Mouse (Mus musculus) liver, embryonic 12.5 days (tissue): Measurements from ENCODE around the gene Cuta. TPM values are rescaled to one million over a fixed set of nuclear protein-coding genes. Genes with fewer than 3 reads are reported as not detected.

ENCODE experiments used
- ATAC-seq: fragments of 200-750 bp; cut with Nextera tagmentation; 2 replicates; pipeline ENCODE4 v1.8.0; 2017; ENCODE audit warnings: moderate number of reproducible peaks, mild to moderate bottlenecking, moderate library complexity
- H3K27ac ChIP-seq: fragments of 300-500 bp; sonication (generic); 2 replicates; pipeline ENCODE4 v1.5.1; 2016; ENCODE audit warnings: mild to moderate bottlenecking
- H3K27me3 ChIP-seq: fragments of 300-500 bp; sonication (generic); replicated peaks from 2 replicates; pipeline ENCODE4 v1.6.1; 2016; ENCODE audit warnings: mild to moderate bottlenecking, moderate library complexity
- H3K36me3 ChIP-seq: fragments of 300-500 bp; sonication (generic); 2 replicates; pipeline ENCODE4 v1.6.1; 2016; ENCODE audit warnings: mild to moderate bottlenecking, moderate library complexity
- H3K4me1 ChIP-seq: fragments of 300-500 bp; sonication (generic); 2 replicates; pipeline ENCODE4 v1.6.1; 2016
- H3K4me2 ChIP-seq: fragments of 300-500 bp; sonication (generic); 2 replicates; pipeline ENCODE4 v1.6.1; 2016; ENCODE audit warnings: mild to moderate bottlenecking, moderate library complexity
- H3K4me3 ChIP-seq: fragments of 300-500 bp; sonication (generic); 2 replicates; pipeline ENCODE4 v1.5.1; 2016; ENCODE audit warnings: mild to moderate bottlenecking, moderate library complexity
- H3K9ac ChIP-seq: fragments of 300-500 bp; sonication (generic); 2 replicates; pipeline ENCODE4 v1.6.1; 2016; ENCODE audit warnings: mild to moderate bottlenecking, moderate library complexity
- H3K9me3 ChIP-seq: fragments of 300-500 bp; sonication (generic); replicated peaks from 2 replicates; pipeline ENCODE4 v1.6.1; 2016; ENCODE audit warnings: mild to moderate bottlenecking, moderate library complexity
- WGBS: fragments of 180-500 bp; shearing (Covaris S2); methylation state at CpG from one replicate; pipeline ENCODE4 v1.1.7; 2016; ENCODE audit not compliant: insufficient replicate concordance; 5-methylcytosine and 5-hydroxymethylcytosine counted together
- microRNA-seq: library from miRNA; unstranded; fragments of <30 nt; microRNA quantifications from one replicate; pipeline ENCODE4, GENCODE M21; 2017
- polyA plus RNA-seq: library from polyadenylated mRNA; unstranded; fragments of >200 nt; fragmentation: Nextera tagmentation; extraction: Ambion mirVana; gene quantifications from 2 replicates; pipeline ENCODE4 v1.2.1, GENCODE M21; 2016

The Cuta gene
- polyA plus RNA-seq, 1 experiment from 2014 or later: 129 TPM

DNA sequence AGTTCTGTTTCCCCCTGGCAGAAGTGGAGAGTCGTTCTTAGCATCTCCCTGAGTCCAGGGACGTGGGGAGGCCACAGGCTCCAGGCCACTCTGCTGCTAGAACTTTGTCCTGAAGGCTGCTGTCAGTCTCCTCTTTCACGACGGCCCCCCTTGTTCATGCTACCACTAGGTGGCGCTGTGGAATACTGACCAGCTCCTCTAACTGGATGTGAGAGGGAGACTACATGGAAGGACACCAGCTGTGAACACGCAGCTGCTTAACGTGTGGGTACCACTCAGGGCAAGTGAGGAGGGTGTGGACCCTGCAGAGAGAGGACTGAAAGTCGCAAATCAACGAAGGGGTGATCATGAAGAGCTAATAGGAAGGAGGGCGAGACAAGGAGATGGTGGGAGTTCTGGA is 43.8 kb downstream of the Cuta start:
- Histone ChIP-seq H3K27me3 (peaks cover 38% of the 10 kb centered on the region), H3K9me3 (no peaks in the 10 kb centered on the region), H3K36me3 (no peaks in the 10 kb centered on the region), H3K9ac (no peak overlapping the region), H3K4me1 (peaks cover 4% of the 10 kb centered on the region; the same call in 1 of the 2 replicates), H3K4me2 (no peak overlapping the region), H3K4me3 (no peak overlapping the region), H3K27ac (no peak overlapping the region)
- no peak; the same call in 1 of the 2 replicates for ATAC-seq
- 12% methylated on average over 10 of the region's 10 CpGs for WGBS

DNA sequence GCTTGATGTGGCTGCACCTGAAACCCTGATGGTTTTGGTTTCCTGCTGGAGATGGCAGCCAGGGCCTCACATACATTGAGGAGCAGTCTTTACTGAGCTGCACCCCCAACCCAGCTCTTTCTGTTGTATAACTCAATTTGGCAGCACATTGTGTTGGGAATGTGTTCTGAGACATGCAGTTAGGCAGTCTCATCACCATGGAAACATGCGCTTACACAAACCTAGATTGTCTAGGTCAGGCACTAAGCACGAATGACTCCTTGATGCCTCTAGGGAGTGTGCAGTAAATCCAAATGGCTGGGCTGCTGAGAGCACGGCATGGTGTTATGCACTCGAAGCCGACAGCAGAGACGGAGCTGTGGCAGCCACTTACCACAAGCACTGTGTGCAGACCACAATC is 45.0 kb downstream of the Cuta start:
- H3K27me3 ChIP-seq: peaks cover 34% of the 10 kb centered on the region
- no peaks in the 10 kb centered on the region for H3K9me3 ChIP-seq
- no peak overlapping the region for H3K9ac ChIP-seq
- H3K4me2 ChIP-seq: no peak overlapping the region
- no peak overlapping the region for H3K4me3 ChIP-seq
- 81% methylated on average over 6 of the region's 6 CpGs for WGBS
- no peaks in the 10 kb centered on the region for H3K36me3 ChIP-seq
- ATAC-seq: no peak
- no peak overlapping the region for H3K27ac ChIP-seq
- peaks cover 4% of the 10 kb centered on the region; the same call in 1 of the 2 replicates for H3K4me1 ChIP-seq

DNA sequence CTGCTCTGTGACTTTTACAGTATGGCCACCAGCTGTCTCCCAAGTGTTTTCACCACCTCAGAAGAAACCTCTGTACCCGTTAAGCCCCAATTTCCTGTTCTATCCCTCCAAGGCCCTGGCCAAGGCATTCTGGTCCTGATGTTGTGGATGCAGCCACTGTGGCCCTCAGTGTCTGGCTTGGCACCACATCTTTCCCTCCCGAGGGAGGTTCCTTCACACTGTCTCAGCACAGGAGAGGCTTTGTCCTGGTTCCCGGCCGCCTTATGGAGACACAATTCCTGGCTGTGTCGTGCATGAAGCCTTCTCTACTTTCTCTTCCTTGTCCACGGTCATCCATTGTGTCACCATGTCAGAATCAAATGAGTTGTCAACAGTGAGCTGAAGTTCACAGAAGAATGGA is 45.9 kb downstream of the Cuta start:
- no peak overlapping the region for H3K27ac ChIP-seq
- no peaks in the 10 kb centered on the region for H3K9me3 ChIP-seq
- H3K27me3 ChIP-seq: peaks cover 34% of the 10 kb centered on the region
- peaks cover 4% of the 10 kb centered on the region; the same call in 1 of the 2 replicates for H3K4me1 ChIP-seq
- ATAC-seq: no peak
- no peaks in the 10 kb centered on the region for H3K36me3 ChIP-seq
- 54% methylated on average over 6 of the region's 6 CpGs for WGBS
- no peak overlapping the region for H3K4me2 ChIP-seq
- H3K4me3 ChIP-seq: no peak overlapping the region
- no peak overlapping the region for H3K9ac ChIP-seq

DNA sequence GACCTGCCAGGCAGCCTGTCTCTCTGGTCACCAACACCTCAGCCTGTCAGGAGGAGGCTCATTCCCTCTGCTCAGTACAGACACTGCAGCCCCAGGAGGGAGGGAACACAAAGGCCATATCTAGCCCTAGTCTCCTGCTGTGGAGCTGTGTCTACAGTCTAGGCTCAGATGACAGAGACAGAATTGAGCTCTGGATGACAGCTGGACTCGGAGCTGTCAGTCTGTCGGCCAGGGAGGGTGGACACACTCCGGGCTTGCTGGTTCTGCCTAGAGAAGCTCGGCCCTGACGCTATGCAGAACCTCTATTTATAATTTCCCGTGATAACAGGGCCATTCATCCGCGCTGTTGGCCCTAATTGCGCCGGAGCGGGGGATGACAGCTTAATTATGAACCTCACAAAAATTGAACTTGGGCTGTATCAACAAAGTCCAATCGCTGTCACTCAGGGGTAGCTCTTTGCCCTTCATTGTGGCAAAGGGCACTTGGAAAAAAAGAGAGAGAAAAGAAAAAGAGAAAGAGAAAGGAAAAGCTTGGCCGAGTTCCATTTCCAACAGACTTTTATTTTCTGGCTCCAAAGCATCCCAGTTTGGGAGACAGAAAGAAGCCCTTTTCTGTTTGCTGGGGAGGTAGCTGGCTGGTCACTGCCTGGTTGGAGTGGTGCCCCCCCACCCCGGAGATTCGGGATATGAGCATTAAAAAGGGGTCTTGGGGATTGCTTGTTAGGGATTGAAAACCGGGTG is 46.6 kb downstream of the Cuta start:
- H3K4me3 ChIP-seq: no peak overlapping the region
- H3K27ac ChIP-seq: no peak overlapping the region
- H3K9me3 ChIP-seq: no peaks in the 10 kb centered on the region
- H3K27me3 ChIP-seq: peaks cover 34% of the 10 kb centered on the region
- no peak overlapping the region for H3K4me2 ChIP-seq
- peaks cover 4% of the 10 kb centered on the region; the same call in 1 of the 2 replicates for H3K4me1 ChIP-seq
- no peaks in the 10 kb centered on the region for H3K36me3 ChIP-seq
- no peak for ATAC-seq
- H3K9ac ChIP-seq: no peak overlapping the region
- 58% methylated on average over 16 of the region's 16 CpGs for WGBS

DNA sequence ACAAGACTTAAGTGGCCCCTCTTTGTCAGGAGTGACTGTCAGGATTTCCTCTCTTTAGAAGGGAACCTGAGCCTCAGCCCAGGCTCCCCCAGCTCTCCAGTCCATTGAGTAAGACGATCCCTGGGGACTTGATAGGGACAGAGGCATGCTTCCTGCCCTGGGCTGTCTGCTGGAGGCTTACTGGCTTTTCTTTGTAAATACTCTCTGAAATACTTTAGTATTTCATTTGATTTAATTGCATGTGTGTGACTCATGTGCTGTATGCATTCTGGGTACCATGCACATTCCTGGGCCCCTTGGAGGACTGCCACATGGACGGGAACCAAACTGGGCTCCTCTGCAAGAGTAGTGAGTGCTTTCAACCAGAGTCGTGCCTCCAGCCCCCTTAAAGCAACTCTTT is 51.4 kb downstream of the Cuta start:
- H3K4me1 ChIP-seq: peaks cover 31% of the 10 kb centered on the region

DNA sequence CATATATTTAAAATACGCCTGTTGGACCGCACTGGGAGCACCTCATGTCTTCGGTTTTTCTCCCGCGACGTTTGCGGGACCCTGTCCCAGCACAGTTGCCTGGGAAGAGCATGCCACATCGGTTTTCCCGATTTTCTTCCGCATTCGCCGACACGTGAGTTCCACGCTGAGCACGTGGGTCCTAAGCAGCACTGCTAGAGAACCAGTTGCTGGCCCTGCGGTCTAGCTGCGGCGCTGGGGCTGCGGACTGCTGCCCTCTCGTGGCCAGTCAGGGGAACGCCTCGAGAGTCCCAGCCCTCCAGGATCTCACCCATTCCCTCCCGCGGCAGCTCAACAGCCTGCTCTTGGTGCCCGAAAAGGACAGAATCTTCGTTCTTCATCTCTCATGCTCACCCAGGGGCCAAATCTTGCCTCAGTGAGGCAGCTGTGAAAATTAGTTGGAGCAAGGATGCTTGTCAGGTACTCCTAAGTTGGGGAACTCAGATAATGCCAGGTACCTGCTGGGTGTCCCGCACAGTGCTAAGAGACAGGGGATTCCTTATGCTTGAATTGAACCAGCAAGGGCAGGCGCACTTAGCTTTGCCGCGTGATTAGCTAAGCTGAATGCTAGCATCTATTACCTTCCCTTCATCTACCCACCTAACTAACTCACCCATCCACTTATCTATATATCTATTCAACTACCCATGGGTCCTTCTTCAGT is 53.2 kb downstream of the Cuta start:
- Histone ChIP-seq H3K4me3 (peak overlapping the region; percentile 59), H3K27me3 (peaks cover 6% of the 10 kb centered on the region; the same call in 1 of the 2 replicates), H3K9ac (peak overlapping the region; percentile 66), H3K9me3 (no peaks in the 10 kb centered on the region), H3K36me3 (peaks cover 10% of the 10 kb centered on the region), H3K27ac (no peak overlapping the region), H3K4me2 (peak overlapping the region; percentile 79), H3K4me1 (peaks cover 27% of the 10 kb centered on the region)
- peak; percentile 78 for ATAC-seq
- 7% methylated on average over 30 of the region's 30 CpGs for WGBS

More for the DNA sequence above, 51.4 kb downstream of the Cuta start:
- no peak overlapping the region for H3K4me2 ChIP-seq
- H3K9ac ChIP-seq: no peak overlapping the region
- peaks cover 14% of the 10 kb centered on the region for H3K27me3 ChIP-seq
- no peak overlapping the region for H3K27ac ChIP-seq
- H3K4me3 ChIP-seq: no peak overlapping the region
- H3K36me3 ChIP-seq: no peaks in the 10 kb centered on the region
- 35% methylated on average over 3 of the region's 3 CpGs for WGBS
- H3K9me3 ChIP-seq: no peaks in the 10 kb centered on the region
- ATAC-seq: no peak

DNA sequence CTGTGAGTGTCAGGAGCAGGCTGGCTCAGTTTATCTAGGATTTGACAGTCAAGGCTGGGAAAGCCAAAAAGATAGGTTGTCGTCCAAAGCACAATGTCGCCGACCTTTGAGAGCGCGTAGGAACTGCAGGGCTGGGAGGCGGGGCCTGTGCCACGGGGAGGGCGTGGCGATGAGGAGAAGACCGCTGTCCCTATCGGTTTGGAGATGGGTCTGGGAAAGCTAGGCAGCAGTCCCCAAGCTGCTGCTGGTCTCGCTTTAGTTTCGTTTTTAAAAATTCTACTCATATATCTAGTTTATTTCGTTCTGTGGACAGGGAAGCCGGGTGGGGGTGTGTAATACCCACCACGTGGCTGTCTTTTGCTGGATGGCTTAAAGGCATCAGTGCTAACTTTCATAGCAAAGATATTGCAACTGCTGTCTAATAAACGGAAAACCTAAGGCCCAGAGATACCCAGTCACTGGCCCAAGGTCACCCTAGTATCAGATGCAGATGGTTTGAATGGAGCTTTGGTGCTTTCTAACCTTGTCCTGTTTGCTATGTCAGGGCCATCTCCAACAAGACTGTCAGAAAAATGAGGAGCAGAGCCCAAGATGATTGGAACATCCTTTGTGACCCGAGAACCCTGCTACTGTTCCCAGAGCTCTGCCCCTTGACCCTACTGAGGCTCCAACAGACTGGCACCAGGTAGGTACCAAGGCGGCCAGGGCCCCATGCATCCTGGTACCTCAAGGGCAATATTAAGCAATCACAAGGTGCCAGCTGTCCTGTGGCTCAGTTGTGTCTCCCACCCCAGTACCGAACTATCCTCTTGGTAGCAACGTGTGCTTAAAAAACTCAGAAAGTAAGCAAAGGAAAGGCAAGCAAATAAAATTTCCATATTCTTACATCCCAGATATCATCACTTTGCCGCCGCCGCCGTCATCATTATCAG is 54.1 kb downstream of the Cuta start:
- Histone ChIP-seq H3K27me3 (peaks cover 6% of the 10 kb centered on the region; the same call in 1 of the 2 replicates), H3K9ac (peak overlapping the region; percentile 66), H3K4me1 (peaks cover 27% of the 10 kb centered on the region), H3K4me2 (peak overlapping the region; percentile 79), H3K36me3 (peaks cover 19% of the 10 kb centered on the region), H3K9me3 (no peaks in the 10 kb centered on the region), H3K27ac (peak overlapping the region; percentile 66), H3K4me3 (peak overlapping the region; percentile 59)
- 10% methylated on average over 25 of the region's 25 CpGs for WGBS
- ATAC-seq: peak; percentile 88

Small RNA genes lying within 50 kb of the gene (microRNA-seq; reads per million reads assigned to microRNA genes)
- gene Gm27775 (not detected), gene Mir3083 (not detected), gene Mir6968 (1.4 reads per million)

Other genes starting within 250 kb of the Cuta start
- gene Crebrf, start 223.9 kb downstream of the Cuta start, polyA plus RNA-seq: 1.7 and 2.1 TPM in 2 replicates
- gene Bnip1, start 158.5 kb downstream of the Cuta start, polyA plus RNA-seq: 28.3 and 31.0 TPM in 2 replicates
- gene Nkx2-5, start 94.6 kb downstream of the Cuta start, polyA plus RNA-seq: 0.13 and 0.19 TPM in 2 replicates
- 6.6 and 8.1 TPM in 2 replicates for gene Kifc5b, start 22.5 kb downstream of the Cuta start, polyA plus RNA-seq
- 2.7 TPM in 2 replicates for gene Phf1, start 6.5 kb downstream of the Cuta start, polyA plus RNA-seq
- 0.29 and 0.36 TPM in 2 replicates for gene Syngap1, start 1.7 kb upstream of the Cuta start, polyA plus RNA-seq
- gene Zbtb9, start 33.6 kb upstream of the Cuta start, polyA plus RNA-seq: 8.9 and 9.2 TPM in 2 replicates
- gene Bak1, start 89.4 kb upstream of the Cuta start, polyA plus RNA-seq: 2.7 and 3.2 TPM in 2 replicates
- 1.2 and 1.3 TPM in 2 replicates for gene Itpr3, start 117.7 kb upstream of the Cuta start, polyA plus RNA-seq
- 254 and 262 TPM in 2 replicates for gene Uqcc2, start 194.3 kb upstream of the Cuta start, polyA plus RNA-seq
- gene Ip6k3, start 228.2 kb upstream of the Cuta start, polyA plus RNA-seq: 0.13 TPM in 1 of 2 replicates, not detected in the other